Mouse (Mus musculus): ENCODE measurements around the gene Kdm1a. TPM values are rescaled to one million over a fixed set of nuclear protein-coding genes. Genes with fewer than 3 reads are reported as not detected.

Gene Kdm1a
- 19.3 and 22.5 TPM in 2 replicates for polyA plus RNA-seq (2015; fragmentation: Nextera tagmentation; extraction: Ambion mirVana)

DNA sequence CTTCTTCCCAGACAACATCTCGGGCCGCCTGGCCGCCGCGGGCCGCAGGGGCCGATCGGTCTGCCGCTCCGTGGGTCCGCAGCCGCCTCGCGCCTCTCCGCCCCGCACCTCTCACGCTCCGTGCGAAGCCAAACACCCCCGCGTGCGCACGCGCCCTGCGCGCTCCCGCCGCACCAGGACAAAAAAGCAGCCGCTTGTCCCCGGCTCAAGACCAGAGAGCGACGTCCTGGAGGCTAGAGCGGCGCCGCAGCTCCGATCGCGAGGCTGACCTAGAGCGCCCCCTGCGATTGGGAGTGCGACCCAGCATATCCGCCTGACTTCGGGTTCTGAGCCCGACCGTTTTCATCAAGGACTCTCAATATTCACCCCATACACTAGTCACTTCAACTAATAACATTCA, at the start of gene Kdm1a:
TSS of gene Kdm1a (minus strand) at position 156 of the 400 bp plus-strand sequence.
- no peaks in the 10 kb centered on the region for H3K36me3 ChIP-seq (ENCODE audit: control insufficient read depth, insufficient read depth)
- H3K4me2 ChIP-seq (ENCODE audit: low read depth, low read length) = peak within 1 kb of the TSS; percentile 77
- peak within 1 kb of the TSS; percentile 100 for H3K4me3 ChIP-seq (ENCODE audit: low read length)
- H3K9me3 ChIP-seq (replicated peaks; ENCODE audit: control insufficient read depth, low read length) = no peaks in the 10 kb centered on the region; the same call in 1 of the 2 replicates
- 0% methylated on average over 39 of the region's 45 CpGs for WGBS
- peak within 1 kb of the TSS; percentile 90 for H3K27ac ChIP-seq (ENCODE audit: low read length)
- H3K9ac ChIP-seq (ENCODE audit: low read length) = peak within 1 kb of the TSS; percentile 99
- peaks cover 14% of the 10 kb centered on the region for H3K4me1 ChIP-seq (ENCODE audit: control insufficient read depth, insufficient read depth, low read length)
- ATAC-seq (replicated peaks; ENCODE audit: extremely low read depth, insufficient read depth, low FRiP score) = peak; percentile 94
- H3K27me3 ChIP-seq (ENCODE audit: control insufficient read depth, insufficient read depth, low read length) = no peaks in the 10 kb centered on the region

DNA sequence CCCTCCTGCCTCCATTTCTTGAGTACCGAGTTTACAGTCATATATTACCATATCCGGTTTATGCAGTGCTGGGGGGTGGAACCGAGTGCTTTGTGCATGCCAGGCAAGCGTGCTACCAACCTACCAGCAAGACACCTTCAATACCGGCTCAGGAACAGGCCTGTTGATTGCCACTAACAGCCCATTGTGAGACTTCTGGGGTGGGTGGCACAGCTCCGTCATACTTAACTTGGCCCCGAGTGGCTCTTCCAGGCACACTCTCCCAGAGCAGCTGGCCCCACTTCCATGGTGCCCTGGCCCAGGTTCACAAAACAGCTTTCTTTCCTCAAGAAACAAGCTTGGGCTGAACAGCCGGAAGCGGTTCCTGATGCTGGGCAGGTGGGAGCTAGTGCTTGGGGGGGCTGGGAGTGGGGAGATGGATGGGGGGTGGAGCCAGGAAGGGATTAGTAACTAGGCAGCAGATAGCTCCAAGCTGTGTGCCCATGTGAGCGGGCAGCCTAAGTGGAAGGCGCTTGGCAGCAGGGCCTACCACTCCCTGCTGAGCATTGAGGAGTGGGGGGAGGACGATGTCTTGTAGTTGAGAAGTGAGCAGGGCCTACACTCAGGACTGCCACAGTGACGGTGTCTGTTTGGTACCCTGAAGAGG, 49.5 kb upstream of the Kdm1a start:
- H3K36me3 ChIP-seq (ENCODE audit: control insufficient read depth, insufficient read depth) = no peaks in the 10 kb centered on the region
- no peak for ATAC-seq (replicated peaks; ENCODE audit: extremely low read depth, insufficient read depth, low FRiP score)
- no peak overlapping the region for H3K4me3 ChIP-seq (ENCODE audit: low read length)
- H3K4me2 ChIP-seq (ENCODE audit: low read depth, low read length) = no peak overlapping the region
- 79% methylated on average over 13 of the region's 13 CpGs for WGBS
- peaks cover 11% of the 10 kb centered on the region for H3K4me1 ChIP-seq (ENCODE audit: control insufficient read depth, insufficient read depth, low read length)
- no peak overlapping the region for H3K27ac ChIP-seq (ENCODE audit: low read length)
- H3K27me3 ChIP-seq (ENCODE audit: control insufficient read depth, insufficient read depth, low read length) = peaks cover 22% of the 10 kb centered on the region
- peaks cover 2% of the 10 kb centered on the region; the same call in 1 of the 2 replicates for H3K9me3 ChIP-seq (replicated peaks; ENCODE audit: control insufficient read depth, low read length)
- H3K9ac ChIP-seq (ENCODE audit: low read length) = no peak overlapping the region

DNA sequence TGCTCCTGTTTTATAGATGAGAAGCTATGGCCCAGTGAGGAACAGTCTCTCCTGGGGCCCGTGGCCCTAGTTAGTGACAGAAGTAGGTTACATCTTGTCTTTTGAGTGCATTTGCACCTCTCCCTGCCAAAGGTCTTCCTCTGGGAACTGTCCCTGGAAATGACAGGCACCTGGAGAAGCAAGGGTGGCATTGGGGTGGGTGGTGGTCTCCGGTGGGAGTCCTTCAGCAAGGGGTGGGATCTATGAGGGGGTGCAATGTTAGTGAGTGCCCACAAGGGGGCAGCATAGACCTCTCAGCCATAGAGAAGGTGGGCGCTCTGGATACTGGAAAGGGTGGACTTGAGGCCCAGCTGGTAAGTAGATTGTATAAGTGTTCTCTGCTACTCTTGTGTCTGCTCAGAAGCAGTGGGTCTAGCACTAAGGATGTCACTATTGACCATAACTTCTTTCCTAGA, 48.9 kb upstream of the Kdm1a start:
- Histone ChIP-seq H3K27me3 (ENCODE audit: control insufficient read depth, insufficient read depth, low read length) (peaks cover 22% of the 10 kb centered on the region), H3K4me3 (ENCODE audit: low read length) (no peak overlapping the region), H3K4me2 (ENCODE audit: low read depth, low read length) (no peak overlapping the region), H3K36me3 (ENCODE audit: control insufficient read depth, insufficient read depth) (no peaks in the 10 kb centered on the region), H3K27ac (ENCODE audit: low read length) (no peak overlapping the region), H3K9ac (ENCODE audit: low read length) (no peak overlapping the region), H3K9me3 (replicated peaks; ENCODE audit: control insufficient read depth, low read length) (peaks cover 4% of the 10 kb centered on the region; the same call in 1 of the 2 replicates), H3K4me1 (ENCODE audit: control insufficient read depth, insufficient read depth, low read length) (peaks cover 11% of the 10 kb centered on the region)
- 70% methylated on average over 3 of the region's 3 CpGs for WGBS
- no peak; the same call in 1 of the 2 replicates for ATAC-seq (replicated peaks; ENCODE audit: extremely low read depth, insufficient read depth, low FRiP score)

DNA sequence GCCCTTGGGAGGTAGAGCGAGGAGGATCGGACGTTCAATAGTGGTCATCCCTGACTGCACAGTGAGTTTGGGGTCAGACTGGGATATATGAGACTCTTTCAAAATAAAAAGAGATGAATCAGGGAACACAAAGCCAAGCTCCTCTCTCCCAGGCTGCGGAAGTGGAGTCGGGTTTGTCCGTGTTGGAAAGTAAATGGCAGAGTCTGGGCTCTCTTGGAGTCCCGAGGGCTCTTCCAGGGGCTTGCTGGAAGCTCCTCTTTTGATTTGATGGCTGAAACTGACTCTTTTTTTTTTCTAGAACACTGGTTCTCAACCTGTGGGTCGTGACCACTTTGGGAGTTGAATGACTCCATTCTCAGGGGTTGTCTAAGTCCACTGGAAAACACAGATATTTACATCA, 47.7 kb upstream of the Kdm1a start:
- no peak for ATAC-seq (replicated peaks; ENCODE audit: extremely low read depth, insufficient read depth, low FRiP score)
- no peak overlapping the region for H3K4me3 ChIP-seq (ENCODE audit: low read length)

DNA sequence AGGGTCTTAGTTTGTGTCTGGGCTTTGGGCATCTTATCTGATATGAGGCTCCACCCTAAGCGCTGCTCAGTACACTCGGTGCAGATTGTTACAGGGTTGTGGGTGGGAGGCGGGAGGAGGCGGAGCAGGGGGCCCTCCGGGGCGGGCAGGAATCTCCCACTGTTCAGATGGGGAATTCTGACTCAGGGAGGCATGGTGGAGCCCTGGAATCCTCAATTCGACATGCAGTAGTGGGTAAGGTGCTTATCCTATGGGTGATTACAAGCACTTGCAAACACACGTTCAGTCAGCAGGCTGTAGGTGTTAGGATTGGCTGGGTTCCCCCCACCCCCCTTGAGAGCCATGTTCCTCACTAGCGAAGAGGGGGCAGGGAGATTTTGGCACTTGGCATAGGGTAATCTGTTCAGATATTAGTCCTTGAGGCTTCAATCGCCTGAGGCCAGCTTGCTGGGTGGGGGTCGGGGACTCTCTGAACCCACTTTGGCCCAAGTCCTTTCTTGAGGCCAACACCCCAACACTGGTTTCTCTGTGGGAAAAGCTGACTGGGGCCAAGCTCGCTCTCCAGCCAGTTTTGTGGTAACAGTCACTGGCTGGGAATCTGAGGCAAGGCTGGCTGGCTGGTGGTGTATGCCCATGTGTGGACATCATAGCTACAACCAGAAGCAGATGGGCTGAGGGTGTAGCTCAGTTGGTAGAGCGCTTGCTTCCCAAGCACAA, 47.1 kb upstream of the Kdm1a start:
- H3K4me2 ChIP-seq (ENCODE audit: low read depth, low read length) = peak overlapping the region; percentile 7
- ATAC-seq (replicated peaks; ENCODE audit: extremely low read depth, insufficient read depth, low FRiP score) = peak; percentile 62
- no peaks in the 10 kb centered on the region for H3K36me3 ChIP-seq (ENCODE audit: control insufficient read depth, insufficient read depth)
- 26% methylated on average over 13 of the region's 13 CpGs for WGBS
- H3K27me3 ChIP-seq (ENCODE audit: control insufficient read depth, insufficient read depth, low read length) = peaks cover 15% of the 10 kb centered on the region
- H3K9ac ChIP-seq (ENCODE audit: low read length) = no peak overlapping the region
- H3K4me1 ChIP-seq (ENCODE audit: control insufficient read depth, insufficient read depth, low read length) = peaks cover 11% of the 10 kb centered on the region
- peaks cover 4% of the 10 kb centered on the region; the same call in 1 of the 2 replicates for H3K9me3 ChIP-seq (replicated peaks; ENCODE audit: control insufficient read depth, low read length)
- no peak overlapping the region for H3K27ac ChIP-seq (ENCODE audit: low read length)
- no peak overlapping the region for H3K4me3 ChIP-seq (ENCODE audit: low read length)

More for the DNA sequence above, 47.7 kb upstream of the Kdm1a start:
- H3K4me1 ChIP-seq (ENCODE audit: control insufficient read depth, insufficient read depth, low read length) = peaks cover 11% of the 10 kb centered on the region
- 87% methylated on average over 8 of the region's 8 CpGs for WGBS
- no peak overlapping the region for H3K4me2 ChIP-seq (ENCODE audit: low read depth, low read length)
- peaks cover 15% of the 10 kb centered on the region for H3K27me3 ChIP-seq (ENCODE audit: control insufficient read depth, insufficient read depth, low read length)
- H3K27ac ChIP-seq (ENCODE audit: low read length) = no peak overlapping the region
- no peaks in the 10 kb centered on the region for H3K36me3 ChIP-seq (ENCODE audit: control insufficient read depth, insufficient read depth)
- H3K9me3 ChIP-seq (replicated peaks; ENCODE audit: control insufficient read depth, low read length) = peaks cover 4% of the 10 kb centered on the region; the same call in 1 of the 2 replicates
- H3K9ac ChIP-seq (ENCODE audit: low read length) = no peak overlapping the region

DNA sequence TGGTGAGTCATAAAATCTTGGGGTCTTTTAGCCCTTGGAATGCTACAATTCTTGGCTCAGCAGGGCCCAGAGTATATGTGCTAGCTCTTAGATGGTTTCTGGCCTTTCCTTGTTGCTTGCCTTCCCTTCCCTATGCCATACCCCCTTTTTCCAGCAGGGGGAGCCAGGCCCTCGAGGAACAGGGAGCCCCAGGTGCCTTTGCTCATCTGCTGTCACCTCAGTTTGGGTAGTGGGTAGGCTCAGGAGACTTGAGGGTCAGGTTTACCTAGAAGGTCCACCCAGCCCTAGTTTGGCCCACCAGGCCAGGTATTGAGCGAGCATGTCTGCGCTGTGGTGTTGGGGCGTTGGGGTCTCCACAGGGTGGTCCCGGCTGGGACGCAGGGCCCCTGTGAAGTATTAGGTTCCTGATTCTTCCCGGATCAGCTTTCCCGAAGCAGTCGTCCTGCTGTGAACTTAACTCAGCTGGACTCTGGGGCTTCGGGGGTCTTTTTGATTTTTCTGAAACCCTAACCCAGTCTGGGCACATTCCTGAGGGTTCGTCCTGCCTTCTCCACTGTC, 46.5 kb upstream of the Kdm1a start:
- peak overlapping the region; percentile 7 for H3K4me2 ChIP-seq (ENCODE audit: low read depth, low read length)
- no peak overlapping the region for H3K4me3 ChIP-seq (ENCODE audit: low read length)
- H3K36me3 ChIP-seq (ENCODE audit: control insufficient read depth, insufficient read depth) = no peaks in the 10 kb centered on the region
- peaks cover 11% of the 10 kb centered on the region for H3K4me1 ChIP-seq (ENCODE audit: control insufficient read depth, insufficient read depth, low read length)
- 7% methylated on average over 11 of the region's 11 CpGs for WGBS
- peaks cover 15% of the 10 kb centered on the region for H3K27me3 ChIP-seq (ENCODE audit: control insufficient read depth, insufficient read depth, low read length)
- peaks cover 4% of the 10 kb centered on the region; the same call in 1 of the 2 replicates for H3K9me3 ChIP-seq (replicated peaks; ENCODE audit: control insufficient read depth, low read length)
- H3K27ac ChIP-seq (ENCODE audit: low read length) = no peak overlapping the region
- no peak for ATAC-seq (replicated peaks; ENCODE audit: extremely low read depth, insufficient read depth, low FRiP score)
- no peak overlapping the region for H3K9ac ChIP-seq (ENCODE audit: low read length)

DNA sequence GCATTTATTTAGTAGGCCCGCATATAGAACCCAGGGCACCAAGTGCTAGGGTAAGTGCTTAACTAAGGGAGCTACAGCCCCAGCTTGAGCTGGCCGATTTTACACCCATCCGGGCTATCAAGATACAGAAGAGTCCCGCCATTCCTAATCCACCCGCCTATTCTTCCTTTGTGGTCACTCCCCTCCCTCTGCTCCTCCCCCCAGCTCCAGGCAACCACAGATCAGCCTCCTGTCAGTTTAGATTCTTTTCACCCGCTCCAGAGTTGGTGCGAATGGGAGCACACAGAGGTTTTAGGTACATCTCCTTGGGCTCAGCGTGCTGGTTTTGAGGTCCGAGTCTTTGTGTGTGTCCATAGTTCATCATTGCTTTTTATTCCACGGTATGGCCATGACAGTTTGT, 36.4 kb upstream of the Kdm1a start:
- 16% methylated on average over 10 of the region's 10 CpGs for WGBS
- ATAC-seq (replicated peaks; ENCODE audit: extremely low read depth, insufficient read depth, low FRiP score) = no peak

DNA sequence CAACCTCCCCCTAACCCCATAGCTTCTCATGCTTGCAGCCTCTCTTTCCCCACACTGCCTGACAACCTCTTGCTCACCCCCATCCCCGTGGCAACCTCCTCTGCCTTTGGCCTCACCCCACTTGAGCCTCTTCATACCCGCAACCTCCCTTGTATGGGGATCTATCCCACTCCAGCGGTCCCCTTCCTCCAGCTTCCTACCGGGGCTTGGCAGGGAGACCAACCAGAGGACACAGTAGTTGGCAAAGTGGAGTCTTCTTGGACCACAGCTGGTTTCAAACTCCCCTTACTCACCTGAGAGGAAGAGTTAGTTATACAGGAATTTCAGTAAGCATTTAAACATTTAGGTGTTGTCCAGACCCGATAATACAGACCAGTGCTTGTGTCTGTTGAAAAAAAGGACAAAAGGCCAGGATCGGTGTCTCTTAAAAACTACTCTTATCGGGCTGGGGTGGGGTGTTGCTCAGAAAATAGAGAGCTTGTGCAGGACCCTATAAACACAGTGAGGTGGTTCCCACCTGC, 35.8 kb upstream of the Kdm1a start:
- no peak overlapping the region; the same call in 1 of the 2 replicates for H3K4me2 ChIP-seq (ENCODE audit: low read depth, low read length)
- peaks cover 34% of the 10 kb centered on the region for H3K27me3 ChIP-seq (ENCODE audit: control insufficient read depth, insufficient read depth, low read length)
- H3K4me1 ChIP-seq (ENCODE audit: control insufficient read depth, insufficient read depth, low read length) = peaks cover 8% of the 10 kb centered on the region
- H3K9me3 ChIP-seq (replicated peaks; ENCODE audit: control insufficient read depth, low read length) = no peaks in the 10 kb centered on the region
- H3K36me3 ChIP-seq (ENCODE audit: control insufficient read depth, insufficient read depth) = no peaks in the 10 kb centered on the region
- H3K9ac ChIP-seq (ENCODE audit: low read length) = no peak overlapping the region
- H3K27ac ChIP-seq (ENCODE audit: low read length) = no peak overlapping the region
- H3K4me3 ChIP-seq (ENCODE audit: low read length) = no peak overlapping the region
- WGBS = 42% methylated on average over 7 of the region's 7 CpGs
- no peak for ATAC-seq (replicated peaks; ENCODE audit: extremely low read depth, insufficient read depth, low FRiP score)

More for the DNA sequence above, 36.4 kb upstream of the Kdm1a start:
- no peak overlapping the region for H3K27ac ChIP-seq (ENCODE audit: low read length)
- no peak overlapping the region for H3K9ac ChIP-seq (ENCODE audit: low read length)
- peak overlapping the region; percentile 18; the same call in 1 of the 2 replicates for H3K4me3 ChIP-seq (ENCODE audit: low read length)
- peak overlapping the region; percentile 36; the same call in 1 of the 2 replicates for H3K4me2 ChIP-seq (ENCODE audit: low read depth, low read length)
- H3K36me3 ChIP-seq (ENCODE audit: control insufficient read depth, insufficient read depth) = no peaks in the 10 kb centered on the region
- H3K9me3 ChIP-seq (replicated peaks; ENCODE audit: control insufficient read depth, low read length) = no peaks in the 10 kb centered on the region
- H3K27me3 ChIP-seq (ENCODE audit: control insufficient read depth, insufficient read depth, low read length) = peaks cover 34% of the 10 kb centered on the region
- peaks cover 8% of the 10 kb centered on the region for H3K4me1 ChIP-seq (ENCODE audit: control insufficient read depth, insufficient read depth, low read length)
